Mouse (Mus musculus) cerebellum, adult 9-10 months (tissue): ENCODE results near the gene Btbd9.

Source experiments
- DNase-seq: peaks from one replicate; pipeline ENCODE4 v3.0.0; 2022

Gene Btbd9

DNA sequence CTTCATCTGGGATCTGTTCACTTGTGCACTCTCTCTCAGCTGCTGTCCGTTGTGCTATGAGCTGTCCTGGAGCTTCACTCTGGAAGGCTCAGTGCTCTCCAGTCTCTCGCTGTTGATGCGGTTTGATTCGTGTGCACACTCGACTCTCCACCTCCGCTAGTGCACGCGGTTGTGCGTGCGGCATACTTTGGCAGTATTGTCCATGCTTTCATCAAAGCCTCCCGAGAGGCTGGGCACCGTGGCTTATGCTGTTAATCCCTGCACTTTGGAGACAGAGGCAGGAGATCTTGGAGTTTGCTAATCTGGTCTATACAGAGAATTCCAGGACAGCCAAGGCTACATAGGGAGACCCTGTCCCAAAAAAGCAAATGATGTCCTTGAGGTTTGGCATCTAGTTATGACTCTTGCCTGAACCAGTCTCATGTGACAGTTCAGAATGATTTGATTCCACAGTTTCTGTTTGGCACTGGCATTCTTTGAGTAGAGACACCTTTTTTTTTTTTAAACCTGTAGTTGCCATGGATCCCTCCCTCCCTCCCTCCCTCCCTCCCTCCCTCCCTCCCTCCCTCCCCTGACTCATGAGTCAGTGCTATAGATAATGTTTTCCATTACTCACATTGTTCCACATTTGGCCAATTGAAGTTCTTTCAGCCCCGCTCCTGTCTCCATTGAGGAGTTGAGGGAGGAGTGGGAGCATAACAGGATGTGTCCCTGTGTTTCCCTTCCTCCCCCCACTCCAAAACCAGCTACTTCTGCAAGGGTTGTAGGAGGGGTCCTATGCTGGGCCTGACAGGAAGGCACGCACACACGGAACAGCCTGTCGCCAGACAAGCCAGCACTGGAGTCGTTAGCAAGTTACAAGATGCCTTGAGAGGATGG lies 379.6 kb downstream of the Btbd9 start:
- DNase-seq, result no peak

- no peak for DNase-seq
Measured at GRCm38 (mm10) chr17:30195591-30196183, 380.6 kb downstream of the Btbd9 start.

DNA sequence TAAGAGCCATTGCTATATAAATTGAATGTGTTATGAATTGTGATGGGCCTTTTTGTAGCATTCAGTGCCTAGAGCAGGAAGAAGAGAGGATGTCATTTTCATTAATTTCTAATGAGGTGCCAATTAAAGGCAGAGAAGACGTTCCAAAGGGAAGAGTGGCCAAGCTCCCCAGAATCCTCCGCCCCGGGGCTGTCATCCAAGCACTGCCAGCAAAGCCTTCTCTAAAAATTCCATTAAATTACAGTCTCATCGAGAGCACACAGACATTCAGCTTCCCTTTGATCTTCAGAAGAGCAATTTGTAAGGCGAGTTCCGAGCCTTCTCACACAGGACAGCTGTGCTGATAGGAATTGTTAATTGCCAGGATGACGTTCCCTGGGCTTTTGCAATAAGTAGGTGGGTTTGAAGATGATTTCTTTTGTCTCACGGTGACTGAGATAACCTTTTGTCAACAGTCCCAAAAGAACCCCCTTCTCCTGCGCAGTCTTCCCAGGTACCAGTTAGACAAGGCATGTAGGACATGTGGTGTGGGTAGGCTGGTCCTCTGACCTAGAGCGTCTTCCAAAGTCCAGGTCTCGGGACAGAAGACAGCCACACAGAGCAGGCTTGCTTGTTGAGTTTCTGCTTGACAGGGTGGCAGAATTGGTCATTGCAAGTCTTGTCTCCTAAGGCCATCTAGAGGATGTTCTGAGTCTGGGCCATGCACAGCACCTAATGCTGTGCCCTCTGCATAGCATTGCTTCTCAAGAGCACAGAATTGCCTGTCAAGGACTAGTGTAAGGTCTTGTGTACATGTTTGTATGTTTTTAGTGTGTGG lies 381.5 kb downstream of the Btbd9 start:
- DNase-seq, result no peak

GRCm38 (mm10) chr17:30194091-30194490 lies 382.2 kb downstream of the Btbd9 start:
- no peak for DNase-seq

GRCm38 (mm10) chr17:30193615-30194014 lies 382.7 kb downstream of the Btbd9 start:
- DNase-seq, result no peak

- DNase-seq, result no peak
Measured at GRCm38 (mm10) chr17:30192416-30193005, 383.8 kb downstream of the Btbd9 start.

- no peak for DNase-seq
Measured at GRCm38 (mm10) chr17:30191097-30191640, 385.1 kb downstream of the Btbd9 start.

GRCm38 (mm10) chr17:30188031-30188981 lies 388.0 kb downstream of the Btbd9 start:
- peak; percentile 55 for DNase-seq

DNA sequence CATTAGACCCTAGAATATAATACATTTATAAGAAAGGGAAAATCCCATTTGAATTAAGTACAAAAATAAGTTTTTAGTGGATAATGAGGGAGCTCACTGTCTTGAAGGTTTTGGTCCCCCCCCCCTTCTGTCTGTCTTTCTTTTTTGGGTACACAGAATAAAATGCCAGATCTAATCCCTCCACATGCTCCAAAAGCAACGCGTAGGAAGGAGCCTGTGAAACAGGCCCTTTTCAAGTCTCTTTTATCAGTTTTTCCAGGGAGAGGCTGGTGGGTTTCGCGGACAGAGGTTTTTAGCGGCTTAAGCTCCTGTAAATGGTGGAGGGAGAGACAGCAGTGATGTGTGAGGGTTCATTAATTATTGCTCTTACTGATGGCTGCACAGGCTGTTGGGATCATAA lies 388.7 kb downstream of the Btbd9 start:
- DNase-seq, result no peak

DNA sequence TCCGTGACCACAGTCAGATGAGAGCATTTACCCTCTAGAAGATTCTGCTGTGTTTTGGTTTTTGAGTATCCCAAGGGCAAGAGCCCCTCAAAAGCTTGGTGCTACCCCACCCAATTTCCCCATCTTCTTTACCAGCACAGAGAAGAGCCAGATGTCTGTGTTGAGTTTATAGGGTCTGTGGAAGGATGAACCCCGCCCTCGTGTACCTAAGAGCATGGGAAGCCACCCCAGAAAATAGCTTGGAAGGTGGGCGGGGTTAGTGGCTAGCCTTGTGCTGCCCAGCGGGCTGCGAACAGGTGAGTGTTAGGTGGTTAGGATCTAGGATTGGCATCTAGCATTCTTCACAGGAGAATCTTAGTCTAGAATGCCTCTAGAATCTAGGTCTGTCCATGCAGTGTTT lies 389.1 kb downstream of the Btbd9 start:
- no peak for DNase-seq

GRCm38 (mm10) chr17:30183561-30183960 lies 392.7 kb downstream of the Btbd9 start:
- peak; percentile 80 for DNase-seq

- DNase-seq, result no peak
Measured at GRCm38 (mm10) chr17:30182063-30182462, 394.2 kb downstream of the Btbd9 start.

DNA sequence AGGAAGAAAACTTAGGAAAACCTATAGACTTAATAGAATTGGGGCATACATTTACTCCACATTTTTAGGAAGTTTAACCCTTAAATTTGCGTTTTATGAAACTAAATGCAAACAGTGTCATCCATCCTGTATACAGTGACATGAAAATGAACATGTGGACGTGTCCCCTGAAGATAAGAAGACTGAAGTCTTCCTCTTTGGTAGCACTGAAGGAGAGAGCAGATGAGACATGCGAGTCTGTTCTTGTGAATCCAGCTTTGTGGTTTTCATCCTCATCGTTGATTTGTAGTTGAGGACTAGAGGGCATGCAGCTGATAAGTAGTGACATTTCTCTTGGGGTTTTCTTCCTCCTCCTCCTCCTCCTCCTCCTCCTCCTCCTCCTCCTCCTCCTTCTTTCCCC lies 394.7 kb downstream of the Btbd9 start:
- no peak for DNase-seq

DNA sequence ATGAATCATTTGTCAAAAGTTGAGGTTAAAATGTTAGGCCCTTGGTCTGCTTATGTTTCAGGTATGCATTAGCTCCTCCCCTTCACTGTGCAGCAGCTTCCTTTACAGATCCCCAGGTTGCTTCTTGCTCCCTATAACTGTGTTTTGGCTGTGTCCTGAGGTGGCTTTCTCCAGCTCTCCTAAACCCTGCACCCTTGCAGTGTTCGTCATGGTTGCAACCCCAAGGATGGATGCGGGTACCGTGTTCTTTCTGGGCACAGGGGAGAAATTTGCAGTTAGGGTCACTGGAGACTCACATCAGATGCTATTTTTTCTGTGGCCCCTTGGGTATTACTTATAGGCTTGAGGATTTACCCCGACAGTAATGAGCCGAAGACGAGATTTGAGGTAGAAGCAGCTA lies 396.1 kb downstream of the Btbd9 start:
- no peak for DNase-seq

- peak; percentile 73 for DNase-seq
Measured at GRCm38 (mm10) chr17:30178402-30178801, 397.9 kb downstream of the Btbd9 start.

DNA sequence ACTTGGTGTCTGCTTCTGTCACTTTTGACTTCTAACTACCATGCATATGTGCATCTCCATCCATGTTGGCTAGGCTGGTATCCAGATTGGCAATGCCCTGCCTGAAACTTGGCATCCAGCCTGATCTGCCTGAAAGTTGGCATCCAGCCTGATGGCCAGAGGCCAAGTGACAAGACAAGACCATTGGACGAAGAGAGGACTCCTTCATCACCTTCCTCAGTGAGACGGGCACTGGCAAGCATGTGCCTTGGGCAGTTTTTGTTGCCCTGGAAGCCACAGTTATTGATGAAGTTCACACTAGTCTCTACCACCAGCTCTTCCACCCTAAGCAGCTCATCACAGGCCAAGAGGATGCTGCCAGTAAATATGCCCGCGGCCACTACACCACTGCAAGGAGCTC lies 398.9 kb downstream of the Btbd9 start:
- DNase-seq, result peak; percentile 92
